Mouse (Mus musculus): Measurements from ENCODE around the gene C130050O18Rik.

- no peak for TF ChIP-seq CTCF (IDR thresholded peaks at IDR 0.05)
- TF ChIP-seq POLR2A (IDR thresholded peaks at IDR 0.05; ENCODE audit: insufficient read depth, low read depth, low read length) = no peak
Observed at GRCm38 (mm10) chr5:139365827-139366226, 39.3 kb upstream of the C130050O18Rik start.

All from heart, adult 2 months (tissue).